12 mouse cellular contexts compared by ENCODE assay signal in genomic region chr11:72944996-72945793, GRCm38 (mm10). TPM values are rescaled to one million over a fixed set of nuclear protein-coding genes. Genes with fewer than 3 reads are reported as not detected.
DNase-seq lines count a peak whose midpoint lies in the region; ATAC-seq and TF ChIP-seq lines count a peak whose summit lies in the region.
"Had no signal": no experiment of that assay in that cellular context is flagged by ENCODE, and none has a peak within 500 bp of the region (broad histone marks: within the 10 kb centered on the region; RNA-seq: fewer than 3 reads in every experiment).

No protein-coding gene starts in this region.

- peaks cover 5% of the 10 kb centered on the region for H3K9me3 ChIP-seq in hindbrain, embryonic 10.5 days
- H3K9me3 ChIP-seq in hindbrain, postnatal 0 days (ENCODE audit: low read length) = no peaks in the 10 kb centered on the region
- H3K9me3 ChIP-seq in liver, embryonic 12.5 days (replicated peaks) = no peaks in the 10 kb centered on the region
- H3K9me3 ChIP-seq: hindbrain, embryonic 12.5 days had no signal

- intact Hi-C loops in heart, postnatal 36 days (cut with DNase I) = no loop called here

- H3K4me2 ChIP-seq in hindbrain, postnatal 0 days (ENCODE audit: low read depth, low read length) = no peak overlapping the region
- no peak overlapping the region for H3K4me2 ChIP-seq in liver, embryonic 12.5 days
- H3K4me2 ChIP-seq: hindbrain, embryonic 12.5 days; limb, embryonic 13.5 days had no signal

- peaks cover 15% of the 10 kb centered on the region for H3K27me3 ChIP-seq in hindbrain, embryonic 10.5 days (ENCODE audit: insufficient read depth, poor library complexity, severe bottlenecking)
- H3K27me3 ChIP-seq in hindbrain, postnatal 0 days (ENCODE audit: insufficient read depth, low read length) = no peaks in the 10 kb centered on the region
- peaks cover 6% of the 10 kb centered on the region; the same call in 1 of the 2 replicates for H3K27me3 ChIP-seq in liver, embryonic 12.5 days (replicated peaks)
- H3K27me3 ChIP-seq: hindbrain, embryonic 12.5 days; limb, embryonic 13.5 days had no signal

- DNase-seq in hindbrain, embryonic 10.5 days (ENCODE audit: low spot score) = peak; percentile 51
- DNase-seq in hindbrain, postnatal 0 days (ENCODE audit: low spot score) = no peak
- DNase-seq in heart, postnatal 36 days = peak; percentile 34 to 47
- DNase-seq in layer of hippocampus, postnatal 14 days (ENCODE audit: low spot score in 2 of 2) = no peak
- no peak for DNase-seq in cerebellum, postnatal 4 days (ENCODE audit: low spot score in 2 of 2)
- DNase-seq: cerebellum, postnatal 14 days; thymus, adult 2 months had no signal

- no peak overlapping the region for H3K9ac ChIP-seq in hindbrain, postnatal 0 days (replicated peaks; ENCODE audit: low read length)
- no peak overlapping the region for H3K9ac ChIP-seq in liver, embryonic 12.5 days
- H3K9ac ChIP-seq: hindbrain, embryonic 12.5 days; limb, embryonic 13.5 days had no signal

- no peak for TF ChIP-seq CTCF in hindbrain, postnatal 0 days (IDR thresholded peaks at IDR 0.05; ENCODE audit: low read depth)

- WGBS in hindbrain, embryonic 10.5 days = 53% methylated on average over 7 of the region's 7 CpGs
- 53% methylated on average over 7 of the region's 7 CpGs for WGBS in hindbrain, postnatal 0 days
- WGBS in liver, embryonic 12.5 days (ENCODE audit: insufficient replicate concordance) = 41% methylated on average over 7 of the region's 7 CpGs

- H3K36me3 ChIP-seq in hindbrain, embryonic 10.5 days = no peaks in the 10 kb centered on the region
- H3K36me3 ChIP-seq in hindbrain, postnatal 0 days (ENCODE audit: insufficient read depth, low read length) = no peaks in the 10 kb centered on the region
- no peaks in the 10 kb centered on the region for H3K36me3 ChIP-seq in liver, embryonic 12.5 days
- H3K36me3 ChIP-seq: hindbrain, embryonic 12.5 days; limb, embryonic 13.5 days had no signal

- ATAC-seq in hindbrain, postnatal 0 days = no peak
- ATAC-seq in liver, embryonic 12.5 days = peak; percentile 42; the same call in 1 of the 2 replicates
- no peak for ATAC-seq in activated CD4-positive, CD25-positive, alpha-beta regulatory T cell, adult 4 months

- no peak overlapping the region for H3K4me3 ChIP-seq in hindbrain, embryonic 10.5 days
- H3K4me3 ChIP-seq in hindbrain, postnatal 0 days (ENCODE audit: low read length) = no peak overlapping the region
- no peak overlapping the region for H3K4me3 ChIP-seq in brown adipose tissue, adult 24 weeks (ENCODE audit: insufficient read depth, low read depth, low read length)
- no peak overlapping the region for H3K4me3 ChIP-seq in liver, embryonic 12.5 days
- H3K4me3 ChIP-seq: hindbrain, embryonic 12.5 days; limb, embryonic 13.5 days had no signal

- H3K27ac ChIP-seq in hindbrain, embryonic 10.5 days = peak overlapping the region; percentile 56; the same call in 1 of the 2 replicates
- no peak overlapping the region for H3K27ac ChIP-seq in hindbrain, postnatal 0 days
- H3K27ac ChIP-seq in brown adipose tissue, adult 24 weeks (replicated peaks; ENCODE audit: low read depth, low read length) = 0 out of 2 replicates have a peak overlapping the region, but pooled peaks have one; percentile 2
- H3K27ac ChIP-seq in liver, embryonic 12.5 days = no peak overlapping the region
- H3K27ac ChIP-seq: hindbrain, embryonic 12.5 days; limb, embryonic 13.5 days had no signal

- H3K4me1 ChIP-seq in hindbrain, embryonic 10.5 days (replicated peaks) = peaks cover 46% of the 10 kb centered on the region
- no peaks in the 10 kb centered on the region for H3K4me1 ChIP-seq in hindbrain, postnatal 0 days (ENCODE audit: insufficient read depth, low read length)
- H3K4me1 ChIP-seq in brown adipose tissue, adult 24 weeks (ENCODE audit: control insufficient read depth, insufficient read depth, insufficient read length, low read length) = peaks cover 21% of the 10 kb centered on the region
- peaks cover 40% of the 10 kb centered on the region for H3K4me1 ChIP-seq in liver, embryonic 12.5 days

RNA-seq across cellular contexts. Expression of gene Atp2a3, which starts 15.8 kb away (rescaled TPM):
- 1.4 and 1.6 TPM in 2 replicates for polyA plus RNA-seq in hindbrain, embryonic 10.5 days (2016; fragmentation: Nextera tagmentation; extraction: Ambion mirVana)
- 2.4 and 4.6 TPM in 2 replicates for total RNA-seq in hindbrain, postnatal 0 days (2014; rRNA removed)
- 2.4 and 2.7 TPM in 2 replicates for polyA plus RNA-seq in hindbrain, postnatal 0 days (2015; fragmentation: Nextera tagmentation; extraction: Ambion mirVana)
- 2.6 and 4.3 TPM in 2 replicates for polyA plus RNA-seq in brown adipose tissue, adult 24 weeks (2012; ENCODE audit: insufficient read depth, insufficient read length, missing spikeins)
- total RNA-seq in heart, postnatal 36 days (2021) = 10 to 100 TPM; 11.1 to 11.9 TPM
- 17.5 and 18.9 TPM in 2 replicates for polyA plus RNA-seq in liver, embryonic 12.5 days (2016; fragmentation: Nextera tagmentation; extraction: Ambion mirVana)
- polyA plus RNA-seq in activated CD4-positive, CD25-positive, alpha-beta regulatory T cell, adult 4 months (2017; shearing (Covaris generic)) = 10 to 100 TPM; 66.1 to 93.0 TPM
- total RNA-seq in layer of hippocampus, postnatal 14 days (2021) = 1 to 10 TPM; 7.9 to 8.1 TPM

RNA-seq across cellular contexts. Expression of gene P2rx1, which starts 53.7 kb away (rescaled TPM):
- polyA plus RNA-seq in hindbrain, embryonic 10.5 days (2016; fragmentation: Nextera tagmentation; extraction: Ambion mirVana) = 0.83 and 1.8 TPM in 2 replicates
- total RNA-seq in hindbrain, postnatal 0 days (2014; rRNA removed) = 0.32 and 1.3 TPM in 2 replicates
- 0.45 and 0.60 TPM in 2 replicates for polyA plus RNA-seq in hindbrain, postnatal 0 days (2015; fragmentation: Nextera tagmentation; extraction: Ambion mirVana)
- polyA plus RNA-seq in brown adipose tissue, adult 24 weeks (2012; ENCODE audit: insufficient read depth, insufficient read length, missing spikeins) = 0.40 and 1.9 TPM in 2 replicates
- total RNA-seq in heart, postnatal 36 days (2021) = under 1 TPM; 0.33 to 0.38 TPM
- 12.7 and 15.0 TPM in 2 replicates for polyA plus RNA-seq in liver, embryonic 12.5 days (2016; fragmentation: Nextera tagmentation; extraction: Ambion mirVana)
- polyA plus RNA-seq in activated CD4-positive, CD25-positive, alpha-beta regulatory T cell, adult 4 months (2017; shearing (Covaris generic)) = under 1 TPM in 1 of 2 experiments, not detected in 1; 0.42 TPM
- under 1 TPM; 0.65 to 0.83 TPM for total RNA-seq in layer of hippocampus, postnatal 14 days (2021)

Comparison
In these comparisons a context has a peak if more than half of its experiments do, and no peak if none do; other contexts are left out.
1. DNase-seq: peak in hindbrain, embryonic 10.5 days (single experiment) and heart, postnatal 36 days (2 of 2); none in hindbrain, postnatal 0 days (single experiment), layer of hippocampus, postnatal 14 days (0 of 2) and cerebellum, postnatal 4 days (0 of 2).
2. H3K27ac ChIP-seq: peak in hindbrain, embryonic 10.5 days (single experiment) and brown adipose tissue, adult 24 weeks (single experiment); none in hindbrain, postnatal 0 days (single experiment) and liver, embryonic 12.5 days (single experiment).